Mouse (Mus musculus) liver, embryonic 11.5 days (tissue): ENCODE measurements around the gene Hoxb7. TPM values are rescaled to one million over a fixed set of nuclear protein-coding genes. Genes with fewer than 3 reads are reported as not detected.

Experiments
- ATAC-seq: fragments of 200-750 bp; cut with Nextera tagmentation; replicated peaks from 2 replicates; pipeline ENCODE4 v1.8.0; 2017; ENCODE audit warnings: moderate number of reproducible peaks, mild to moderate bottlenecking, moderate TSS enrichment, moderate library complexity; ENCODE audit not compliant: low FRiP score
- DNase-seq: peaks from one replicate; pipeline ENCODE4 v3.0.0-alpha.2; 2017; ENCODE audit warnings: low spot score
- H3K27ac ChIP-seq: fragments of 300-500 bp; sonication (generic); 2 replicates; pipeline ENCODE4 v1.5.1; 2014; ENCODE audit warnings: mild to moderate bottlenecking, low read depth, low read length, control low read depth
- H3K27me3 ChIP-seq: fragments of 300-500 bp; sonication (generic); replicated peaks from 2 replicates; pipeline ENCODE4 v1.6.1; 2014; ENCODE audit warnings: low read length, mixed read lengths; ENCODE audit not compliant: control insufficient read depth, insufficient read depth
- H3K36me3 ChIP-seq: fragments of 300-500 bp; sonication (generic); 2 replicates; pipeline ENCODE4 v1.6.1; 2014; ENCODE audit warnings: mild to moderate bottlenecking, low read length, moderate library complexity, mixed read lengths; ENCODE audit not compliant: control insufficient read depth, insufficient read depth
- H3K4me1 ChIP-seq: fragments of 300-500 bp; sonication (generic); replicated peaks from 2 replicates; pipeline ENCODE4 v1.6.1; 2014; ENCODE audit warnings: low read length, mixed read lengths; ENCODE audit not compliant: control insufficient read depth, insufficient read depth
- H3K4me2 ChIP-seq: fragments of 300-500 bp; sonication (generic); 2 replicates; pipeline ENCODE4 v1.6.1; 2014; ENCODE audit warnings: mild to moderate bottlenecking, control low read depth, moderate library complexity
- H3K4me3 ChIP-seq: fragments of 300-500 bp; sonication (generic); 2 replicates; pipeline ENCODE4 v1.5.1; 2014; ENCODE audit warnings: low read depth, low read length, control low read depth
- H3K9ac ChIP-seq: fragments of 300-500 bp; sonication (generic); 2 replicates; pipeline ENCODE4 v1.6.1; 2014; ENCODE audit warnings: low read depth, low read length, control low read depth
- H3K9me3 ChIP-seq: fragments of 300-500 bp; sonication (generic); 2 replicates; pipeline ENCODE4 v1.6.1; 2016; ENCODE audit warnings: low read length, inconsistent platforms, mixed read lengths; ENCODE audit not compliant: control insufficient read depth
- WGBS: fragments of 180-500 bp; shearing (Covaris S2); extraction: QIAGEN DNeasy Blood & Tissue Kit; methylation state at CpG from one replicate; pipeline ENCODE4 v1.1.7; 2014; 5-methylcytosine and 5-hydroxymethylcytosine counted together
- polyA plus RNA-seq: library from polyadenylated mRNA; unstranded; fragments of >200 nt; fragmentation: Nextera tagmentation; extraction: Ambion mirVana; gene quantifications from 2 replicates; pipeline ENCODE4 v1.2.1, GENCODE M21; 2014

Gene Hoxb7
- polyA plus RNA-seq, 1 experiment from 2014 or later = 2.0 TPM

DNA sequence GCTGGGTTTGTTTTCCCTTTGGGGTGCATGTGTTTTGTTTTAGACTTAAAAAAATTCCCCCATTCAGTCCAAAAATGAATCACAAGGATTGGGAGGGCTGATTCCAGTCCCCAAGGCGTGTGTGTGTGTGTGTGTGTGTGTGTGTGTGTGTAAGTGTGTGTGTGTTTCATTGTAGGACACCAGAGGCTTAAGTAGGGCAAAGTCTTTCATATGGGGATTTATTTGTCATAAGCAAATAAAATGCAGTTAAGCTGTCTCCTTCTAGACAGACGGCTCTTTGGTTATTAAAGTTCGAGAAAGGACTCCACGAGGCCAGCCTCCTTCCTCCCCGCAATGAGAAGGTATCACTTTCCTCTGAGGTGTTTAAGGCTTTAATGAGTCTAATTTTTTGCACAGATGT lies 35.4 kb downstream of the Hoxb7 start:
- H3K9me3 ChIP-seq = no peaks in the 10 kb centered on the region
- peak overlapping the region; percentile 37; the same call in 1 of the 2 replicates for H3K9ac ChIP-seq
- peak overlapping the region; percentile 24; the same call in 1 of the 2 replicates for H3K27ac ChIP-seq
- H3K36me3 ChIP-seq = no peaks in the 10 kb centered on the region
- H3K4me2 ChIP-seq = peak overlapping the region; percentile 52
- H3K4me1 ChIP-seq = peaks cover 4% of the 10 kb centered on the region; the same call in 1 of the 2 replicates
- H3K4me3 ChIP-seq = 0 out of 2 replicates have a peak overlapping the region, but pooled peaks have one; percentile 5
- ATAC-seq (no peak), DNase-seq (no peak)
- WGBS = 45% methylated on average over 5 of the region's 5 CpGs
- peaks cover 96% of the 10 kb centered on the region for H3K27me3 ChIP-seq

GRCm38 (mm10) chr11:96322738-96323137 lies 36.3 kb downstream of the Hoxb7 start:
- Histone ChIP-seq H3K4me2 (peak overlapping the region; percentile 52), H3K27me3 (peaks cover 96% of the 10 kb centered on the region), H3K36me3 (no peaks in the 10 kb centered on the region), H3K27ac (peak overlapping the region; percentile 36; the same call in 1 of the 2 replicates), H3K4me3 (0 out of 2 replicates have a peak overlapping the region, but pooled peaks have one; percentile 11), H3K9ac (0 out of 2 replicates have a peak overlapping the region, but pooled peaks have one; percentile 41), H3K9me3 (no peaks in the 10 kb centered on the region), H3K4me1 (peaks cover 4% of the 10 kb centered on the region; the same call in 1 of the 2 replicates)
- 30% methylated on average over 6 of the region's 6 CpGs for WGBS
- ATAC-seq = no peak
- DNase-seq = no peak

DNA sequence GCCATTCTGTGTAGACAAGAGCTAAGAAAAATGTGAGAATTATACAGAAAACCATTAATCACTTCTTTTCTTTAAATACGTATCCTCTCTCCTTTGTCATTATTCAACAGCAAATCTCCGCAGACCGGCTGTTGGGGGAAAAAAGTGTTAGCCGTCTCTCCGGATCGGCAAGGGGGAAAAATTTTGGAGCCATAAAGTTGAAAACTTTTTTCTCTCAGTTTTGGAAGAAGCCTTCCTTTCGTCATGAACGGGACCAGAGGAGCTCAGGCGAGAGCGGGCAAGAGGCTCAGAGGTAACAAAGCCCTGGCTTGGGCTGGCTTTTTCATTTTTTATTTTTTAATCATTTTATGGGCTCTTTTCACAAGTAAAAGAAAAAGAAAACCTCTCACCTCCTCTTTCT lies 36.7 kb downstream of the Hoxb7 start, which contains the start of gene Hoxb3:
Gene Hoxb3, plus strand, starts transcription at position 173 of the 400 bp plus-strand sequence.
- WGBS = 39% methylated on average over 10 of the region's 10 CpGs
- no peak for ATAC-seq
- H3K4me3 ChIP-seq = peak within 1 kb of the TSS; percentile 27
- peaks cover 4% of the 10 kb centered on the region; the same call in 1 of the 2 replicates for H3K4me1 ChIP-seq
- DNase-seq = no peak
- no peaks in the 10 kb centered on the region for H3K36me3 ChIP-seq
- peaks cover 96% of the 10 kb centered on the region for H3K27me3 ChIP-seq
- peak within 1 kb of the TSS; percentile 36 for H3K27ac ChIP-seq
- H3K9me3 ChIP-seq = no peaks in the 10 kb centered on the region
- peak within 1 kb of the TSS; percentile 52 for H3K4me2 ChIP-seq
- H3K9ac ChIP-seq = peak within 1 kb of the TSS; percentile 52; the same call in 1 of the 2 replicates

GRCm38 (mm10) chr11:96324125-96324524 lies 37.7 kb downstream of the Hoxb7 start:
- peak overlapping the region; percentile 52; the same call in 1 of the 2 replicates for H3K9ac ChIP-seq
- no peaks in the 10 kb centered on the region for H3K9me3 ChIP-seq
- ATAC-seq (no peak), DNase-seq (no peak)
- no peaks in the 10 kb centered on the region for H3K36me3 ChIP-seq
- 10% methylated on average over 5 of the region's 5 CpGs for WGBS
- H3K27ac ChIP-seq = peak overlapping the region; percentile 55; the same call in 1 of the 2 replicates
- peak overlapping the region; percentile 52 for H3K4me2 ChIP-seq
- peak overlapping the region; percentile 27 for H3K4me3 ChIP-seq
- H3K27me3 ChIP-seq = peaks cover 96% of the 10 kb centered on the region
- H3K4me1 ChIP-seq = peaks cover 4% of the 10 kb centered on the region; the same call in 1 of the 2 replicates

DNA sequence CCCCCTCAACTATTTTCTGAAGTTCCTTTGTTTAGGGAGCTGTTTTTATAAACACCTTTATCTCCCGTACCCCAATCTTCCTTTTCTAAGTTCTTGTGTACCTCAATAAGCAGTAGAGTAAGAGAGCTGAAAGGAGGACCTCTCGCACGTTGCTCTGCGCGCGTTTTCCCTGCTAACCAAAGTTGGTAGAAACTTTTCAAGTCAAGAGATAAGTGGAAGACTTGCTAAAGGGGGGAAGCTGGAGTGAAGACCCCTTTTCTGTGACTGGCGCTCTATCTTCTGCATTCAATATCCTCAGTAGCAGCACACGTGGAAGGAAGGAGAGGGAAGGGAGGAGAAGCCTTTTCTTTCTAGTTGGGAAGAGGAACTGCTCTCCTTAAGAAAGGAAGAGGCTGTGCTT lies 38.5 kb downstream of the Hoxb7 start:
- Histone ChIP-seq H3K4me1 (peaks cover 4% of the 10 kb centered on the region; the same call in 1 of the 2 replicates), H3K9me3 (no peaks in the 10 kb centered on the region), H3K27me3 (peaks cover 96% of the 10 kb centered on the region), H3K27ac (peak overlapping the region; percentile 55), H3K36me3 (no peaks in the 10 kb centered on the region), H3K4me3 (peak overlapping the region; percentile 22; the same call in 1 of the 2 replicates), H3K4me2 (peak overlapping the region; percentile 52), H3K9ac (peak overlapping the region; percentile 52)
- WGBS = 12% methylated on average over 8 of the region's 8 CpGs
- no peak for ATAC-seq
- no peak for DNase-seq

GRCm38 (mm10) chr11:96325747-96326212 lies 39.4 kb downstream of the Hoxb7 start:
- Histone ChIP-seq H3K27ac (peak overlapping the region; percentile 10), H3K4me2 (peak overlapping the region; percentile 52), H3K4me3 (peak overlapping the region; percentile 22), H3K9ac (peak overlapping the region; percentile 52), H3K36me3 (no peaks in the 10 kb centered on the region), H3K4me1 (peaks cover 4% of the 10 kb centered on the region; the same call in 1 of the 2 replicates), H3K27me3 (peaks cover 97% of the 10 kb centered on the region), H3K9me3 (no peaks in the 10 kb centered on the region)
- WGBS = 30% methylated on average over 22 of the region's 22 CpGs
- ATAC-seq = no peak
- DNase-seq = no peak

DNA sequence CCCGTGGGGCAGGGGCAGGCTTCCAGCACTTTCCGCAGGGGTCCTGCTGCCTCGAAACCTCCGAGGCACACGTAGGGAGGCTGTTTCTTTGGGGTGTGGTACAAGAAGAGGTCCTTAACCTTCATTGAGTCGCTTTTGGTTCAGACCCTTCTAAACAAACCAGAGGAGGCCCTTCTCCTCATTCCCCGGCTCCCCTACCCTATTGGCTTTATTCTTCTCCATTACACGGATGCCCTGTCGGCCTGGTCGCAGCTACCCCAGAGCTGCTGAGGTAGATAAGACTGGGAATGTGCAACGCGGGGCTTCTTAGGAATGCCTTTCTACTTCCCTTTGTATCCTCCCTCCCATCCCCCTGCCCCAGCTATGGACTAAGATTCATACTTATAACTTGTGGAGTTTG lies 40.3 kb downstream of the Hoxb7 start:
- Histone ChIP-seq H3K27me3 (peaks cover 98% of the 10 kb centered on the region), H3K9ac (peak overlapping the region; percentile 44; the same call in 1 of the 2 replicates), H3K9me3 (no peaks in the 10 kb centered on the region), H3K36me3 (no peaks in the 10 kb centered on the region), H3K4me1 (peaks cover 4% of the 10 kb centered on the region; the same call in 1 of the 2 replicates), H3K4me3 (no peak overlapping the region; the same call in 1 of the 2 replicates), H3K4me2 (peak overlapping the region; percentile 52), H3K27ac (peak overlapping the region; percentile 60; the same call in 1 of the 2 replicates)
- WGBS = 18% methylated on average over 12 of the region's 12 CpGs
- no peak for DNase-seq
- no peak for ATAC-seq

DNA sequence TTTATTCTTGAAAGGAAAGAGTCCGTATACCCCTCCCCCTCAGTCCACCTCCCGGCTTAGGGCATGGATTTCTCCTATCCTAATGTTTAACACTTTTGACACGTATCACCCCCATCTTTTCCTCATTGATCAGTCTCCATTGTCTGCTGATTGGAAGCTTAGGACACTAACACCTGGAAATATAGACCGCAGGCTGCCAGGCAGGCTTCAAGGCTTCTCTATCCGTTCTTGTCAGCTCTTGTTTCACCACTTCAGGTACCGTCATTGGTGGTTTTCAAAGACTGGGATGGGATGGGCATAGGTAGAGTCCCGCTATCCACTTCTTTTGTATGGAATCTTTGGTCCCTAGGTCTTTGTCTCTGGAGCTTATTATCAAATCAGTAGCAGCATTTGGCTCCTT lies 40.7 kb downstream of the Hoxb7 start:
- WGBS = 25% methylated on average over 7 of the region's 7 CpGs
- H3K4me2 ChIP-seq = peak overlapping the region; percentile 52

More for the DNA sequence above, 40.7 kb downstream of the Hoxb7 start:
- Histone ChIP-seq H3K27me3 (peaks cover 98% of the 10 kb centered on the region), H3K9me3 (no peaks in the 10 kb centered on the region), H3K27ac (no peak overlapping the region), H3K9ac (no peak overlapping the region), H3K4me3 (no peak overlapping the region), H3K4me1 (peaks cover 4% of the 10 kb centered on the region; the same call in 1 of the 2 replicates), H3K36me3 (no peaks in the 10 kb centered on the region)
- no peak for DNase-seq
- ATAC-seq = no peak
